10 mouse cellular contexts compared by ENCODE assay signal in genomic region chr15:5240360-5240759, GRCm38 (mm10). TPM values are rescaled to one million over a fixed set of nuclear protein-coding genes. Genes with fewer than 3 reads are reported as not detected.
DNase-seq lines count a peak whose midpoint lies in the region; ATAC-seq and TF ChIP-seq lines count a peak whose summit lies in the region.
"Had no signal": no experiment of that assay in that cellular context is flagged by ENCODE, and none has a peak within 500 bp of the region (broad histone marks: within the 10 kb centered on the region; RNA-seq: fewer than 3 reads in every experiment).

No protein-coding gene starts in this region.

- no peak overlapping the region for H3K9ac ChIP-seq in hindbrain, embryonic 15.5 days
- H3K9ac ChIP-seq in hindbrain, postnatal 0 days (replicated peaks; ENCODE audit: low read length) = no peak overlapping the region
- H3K9ac ChIP-seq: forebrain, embryonic 12.5 days had no signal

- no peak for DNase-seq in hindbrain, postnatal 0 days (ENCODE audit: low spot score)
- DNase-seq in CD4-positive helper T cell, adult 2 months (ENCODE audit: low read depth, low spot score) = peak; percentile 16
- DNase-seq in T-cell, adult 2 months (ENCODE audit: low spot score) = no peak
- DNase-seq in layer of hippocampus, postnatal 14 days (ENCODE audit: low spot score in 2 of 2) = no peak
- DNase-seq: lung, adult 2 months had no signal

- no peaks in the 10 kb centered on the region for H3K36me3 ChIP-seq in hindbrain, embryonic 15.5 days
- H3K36me3 ChIP-seq in hindbrain, postnatal 0 days (ENCODE audit: insufficient read depth, low read length) = no peaks in the 10 kb centered on the region
- 0 out of 2 replicates have a peak, but pooled peaks cover 3% of the 10 kb centered on the region for H3K36me3 ChIP-seq in macrophage (ENCODE audit: inconsistent target)
- H3K36me3 ChIP-seq: forebrain, embryonic 12.5 days had no signal

- 83% methylated on average over 6 of the region's 6 CpGs for WGBS in hindbrain, embryonic 15.5 days
- WGBS in hindbrain, postnatal 0 days = 81% methylated on average over 6 of the region's 6 CpGs
- 55% methylated on average over 6 of the region's 6 CpGs for WGBS in macrophage (ENCODE audit: missing documents)

- TF ChIP-seq CTCF in hindbrain, postnatal 0 days (IDR thresholded peaks at IDR 0.05; ENCODE audit: low read depth) = no peak
- TF ChIP-seq CTCF in bone marrow macrophage, adult 2 months (IDR thresholded peaks at IDR 0.05; ENCODE audit: low read depth, low read length) = no peak

- no peak for TF ChIP-seq POLR2A in bone marrow macrophage, adult 2 months (IDR thresholded peaks at IDR 0.05; ENCODE audit: borderline replicate concordance, low read depth, low read length)

- H3K27ac ChIP-seq in hindbrain, embryonic 15.5 days (replicated peaks) = no peak overlapping the region
- H3K27ac ChIP-seq in hindbrain, postnatal 0 days = no peak overlapping the region
- no peak overlapping the region for H3K27ac ChIP-seq in bone marrow macrophage, adult 2 months (ENCODE audit: insufficient read depth, low read depth, low read length)
- 0 out of 2 replicates have a peak overlapping the region, but pooled peaks have one; percentile 34 for H3K27ac ChIP-seq in macrophage
- H3K27ac ChIP-seq: forebrain, embryonic 12.5 days had no signal

- H3K4me2 ChIP-seq in hindbrain, embryonic 15.5 days = 0 out of 2 replicates have a peak overlapping the region, but pooled peaks have one; percentile 4
- H3K4me2 ChIP-seq in hindbrain, postnatal 0 days (ENCODE audit: low read depth, low read length) = no peak overlapping the region
- H3K4me2 ChIP-seq: forebrain, embryonic 12.5 days had no signal

- H3K4me3 ChIP-seq in hindbrain, embryonic 15.5 days = no peak overlapping the region
- no peak overlapping the region for H3K4me3 ChIP-seq in hindbrain, postnatal 0 days (ENCODE audit: low read length)
- H3K4me3 ChIP-seq in bone marrow macrophage, adult 2 months (ENCODE audit: insufficient read depth, low read length) = peak overlapping the region; percentile 28; the same call in 1 of the 2 replicates
- peak overlapping the region; percentile 25; the same call in 1 of the 2 replicates for H3K4me3 ChIP-seq in macrophage (ENCODE audit: inconsistent target)
- H3K4me3 ChIP-seq: forebrain, embryonic 12.5 days had no signal

- peaks cover 34% of the 10 kb centered on the region for H3K4me1 ChIP-seq in hindbrain, embryonic 15.5 days (replicated peaks)
- H3K4me1 ChIP-seq in hindbrain, postnatal 0 days (ENCODE audit: insufficient read depth, low read length) = peaks cover 17% of the 10 kb centered on the region; the same call in 1 of the 2 replicates
- H3K4me1 ChIP-seq in bone marrow macrophage, adult 2 months (ENCODE audit: control insufficient read depth, insufficient read depth, low read length) = peaks cover 26% of the 10 kb centered on the region

- ATAC-seq in hindbrain, embryonic 15.5 days (ENCODE audit: low FRiP score, low read depth) = no peak
- no peak for ATAC-seq in hindbrain, postnatal 0 days
- ATAC-seq: Patski had no signal

- no peaks in the 10 kb centered on the region for H3K9me3 ChIP-seq in hindbrain, embryonic 15.5 days
- no peaks in the 10 kb centered on the region for H3K9me3 ChIP-seq in hindbrain, postnatal 0 days (ENCODE audit: low read length)

- H3K79me2 ChIP-seq in macrophage (ENCODE audit: inconsistent target) = peaks cover 75% of the 10 kb centered on the region; the same call in 1 of the 2 replicates

- H3K27me3 ChIP-seq in hindbrain, embryonic 15.5 days = peaks cover 26% of the 10 kb centered on the region
- H3K27me3 ChIP-seq in hindbrain, postnatal 0 days (ENCODE audit: insufficient read depth, low read length) = peaks cover 6% of the 10 kb centered on the region; the same call in 1 of the 2 replicates
- H3K27me3 ChIP-seq: Patski had no signal

RNA-seq across cellular contexts. Expression of gene Ptger4, which starts 3.6 kb away (rescaled TPM):
- 2.6 and 3.1 TPM in 2 replicates for polyA plus RNA-seq in hindbrain, embryonic 15.5 days (2015; fragmentation: Nextera tagmentation; extraction: Ambion mirVana)
- total RNA-seq in hindbrain, postnatal 0 days (2014; rRNA removed) = 4.7 and 4.9 TPM in 2 replicates
- 3.0 and 3.3 TPM in 2 replicates for polyA plus RNA-seq in hindbrain, postnatal 0 days (2015; fragmentation: Nextera tagmentation; extraction: Ambion mirVana)
- 28.6 and 32.5 TPM in 2 replicates for polyA plus RNA-seq in bone marrow macrophage, adult 2 months (2012; ENCODE audit: insufficient read depth, insufficient read length, missing spikeins)
- total RNA-seq in macrophage (2018; cell fraction: chromatin; rRNA removed) = 100 to 1,000 TPM in 2 of 26 experiments, 10 to 100 TPM in 21, 1 to 10 TPM in 3; 5.0 to 107 (median 31.5) TPM
- 10 to 100 TPM in 22 of 26 experiments, 1 to 10 TPM in 4; 8.3 to 66.3 (median 31.1) TPM for total RNA-seq in macrophage (2018; cell fraction: cytosol; rRNA removed)
- total RNA-seq in macrophage (2018; cell fraction: nucleus; rRNA removed) = 100 to 1,000 TPM in 7 of 26 experiments, 10 to 100 TPM in 19; 10.8 to 145 (median 63.6) TPM
- polyA plus RNA-seq in macrophage (2018) = 3.1 to 11.0 TPM (median 6.2 TPM) in 3 replicates
- 1 to 10 TPM in 1 of 2 experiments, under 1 TPM in 1; 0.74 to 1.1 TPM for total RNA-seq in layer of hippocampus, postnatal 14 days (2021)

RNA-seq across cellular contexts. Expression of gene Ttc33, which starts 55.0 kb away (rescaled TPM):
- 50.4 and 53.0 TPM in 2 replicates for polyA plus RNA-seq in hindbrain, embryonic 15.5 days (2015; fragmentation: Nextera tagmentation; extraction: Ambion mirVana)
- 21.3 TPM in 2 replicates for total RNA-seq in hindbrain, postnatal 0 days (2014; rRNA removed)
- polyA plus RNA-seq in hindbrain, postnatal 0 days (2015; fragmentation: Nextera tagmentation; extraction: Ambion mirVana) = 39.3 and 44.9 TPM in 2 replicates
- polyA plus RNA-seq in bone marrow macrophage, adult 2 months (2012; ENCODE audit: insufficient read depth, insufficient read length, missing spikeins) = 40.7 and 44.6 TPM in 2 replicates
- 10 to 100 TPM in 18 of 26 experiments, 1 to 10 TPM in 8; 4.7 to 38.5 (median 15.6) TPM for total RNA-seq in macrophage (2018; cell fraction: chromatin; rRNA removed)
- total RNA-seq in macrophage (2018; cell fraction: cytosol; rRNA removed) = 10 to 100 TPM; 19.9 to 58.1 (median 30.9) TPM
- total RNA-seq in macrophage (2018; cell fraction: nucleus; rRNA removed) = 10 to 100 TPM in 23 of 26 experiments, 1 to 10 TPM in 3; 9.4 to 45.3 (median 15.0) TPM
- polyA plus RNA-seq in macrophage (2018) = 23.6 to 34.6 TPM (median 34.1 TPM) in 3 replicates
- total RNA-seq in layer of hippocampus, postnatal 14 days (2021) = 10 to 100 TPM; 53.2 to 64.4 TPM

Comparison
In these comparisons a context has a peak if more than half of its experiments do, and no peak if none do; other contexts are left out.
1. H3K4me3 ChIP-seq: peak in bone marrow macrophage, adult 2 months (single experiment) and macrophage (single experiment); none in hindbrain, embryonic 15.5 days (single experiment) and hindbrain, postnatal 0 days (single experiment).